In genomic region chr12:71217866-71218522, GRCm38 (mm10) we compare ENCODE assay signal across 10 mouse cellular contexts.
A peak's percentile ranks its signal among the peaks of the same experiment; 100 is the strongest.
DNase-seq lines count a peak whose midpoint lies in the region; ATAC-seq and TF ChIP-seq lines count a peak whose summit lies in the region.
"Had no signal": no experiment of that assay in that cellular context is flagged by ENCODE, and none has a peak within 500 bp of the region (broad histone marks: within the 10 kb centered on the region; RNA-seq: fewer than 3 reads in every experiment).

No protein-coding gene starts in this region.

- no peak overlapping the region for H3K27ac ChIP-seq in kidney, embryonic 15.5 days
- H3K27ac ChIP-seq: embryonic facial prominence, embryonic 15.5 days had no signal

- H3K4me3 ChIP-seq in kidney, embryonic 15.5 days (replicated peaks) = no peak overlapping the region
- H3K4me3 ChIP-seq: embryonic facial prominence, embryonic 15.5 days had no signal

- ATAC-seq in kidney, embryonic 15.5 days (replicated peaks; ENCODE audit: low FRiP score) = peak; percentile 66
- ATAC-seq in Patski = peak; percentile 47
- no peak; the same call in 1 of the 2 replicates for ATAC-seq in erythroblast, adult 5-6 weeks (replicated peaks; ENCODE audit: low FRiP score, poor library complexity, severe bottlenecking)
- ATAC-seq in CD4-positive, CD25-positive, alpha-beta regulatory T cell, adult 4 months = no peak

- H3K9me3 ChIP-seq in kidney, embryonic 15.5 days (replicated peaks) = no peaks in the 10 kb centered on the region
- H3K9me3 ChIP-seq: embryonic facial prominence, embryonic 15.5 days; G1E had no signal

- in situ Hi-C loops in Patski (cut with MboI; ENCODE audit: low pct_unique_long_range_greater_than_20kb) = no loop called here

- H3K36me3 ChIP-seq in kidney, embryonic 15.5 days = peaks cover 41% of the 10 kb centered on the region

- POLR2A ChIA-PET in Patski (lab: Charles Lee) = interaction anchor here (1.9 kb wide), 1 partner anchor 16 kb away, joined by 4 read pairs; no protein-coding TSS in a partner anchor

- no peak overlapping the region for H3K4me2 ChIP-seq in kidney, embryonic 15.5 days
- H3K4me2 ChIP-seq: embryonic facial prominence, embryonic 15.5 days had no signal

- H3K9ac ChIP-seq in kidney, embryonic 15.5 days = no peak overlapping the region
- H3K9ac ChIP-seq: embryonic facial prominence, embryonic 15.5 days had no signal

- H3K4me1 ChIP-seq in kidney, embryonic 15.5 days = no peaks in the 10 kb centered on the region

- CTCF ChIA-PET in Patski (lab: Charles Lee) = interaction anchor here (1.6 kb wide), 1 partner anchor 18 kb away, joined by 3 read pairs; no protein-coding TSS in a partner anchor

- no peak for DNase-seq in kidney, adult 18-20 months
- DNase-seq in Patski (ENCODE audit: low read depth, low spot score) = no peak
- DNase-seq in cerebellum, postnatal 10 days = peak; percentile 63 to 68
- DNase-seq in heart, postnatal 4 days = peak; percentile 63
- peak; percentile 17 for DNase-seq in retina, postnatal 7 days (ENCODE audit: low read depth, low spot score)

- WGBS in kidney, embryonic 15.5 days = 66% methylated on average over 6 of the region's 6 CpGs

- TF ChIP-seq CTCF in Patski (IDR thresholded peaks at IDR 0.05) = no peak

- no peaks in the 10 kb centered on the region for H3K27me3 ChIP-seq in kidney, embryonic 15.5 days
- no peaks in the 10 kb centered on the region for H3K27me3 ChIP-seq in Patski
- H3K27me3 ChIP-seq: embryonic facial prominence, embryonic 15.5 days had no signal

Comparison
In these comparisons a context has a peak if more than half of its experiments do, and no peak if none do; other contexts are left out.
1. ATAC-seq: peak in kidney, embryonic 15.5 days (single experiment) and Patski (single experiment); none in erythroblast, adult 5-6 weeks (single experiment) and CD4-positive, CD25-positive, alpha-beta regulatory T cell, adult 4 months (single experiment).
2. DNase-seq: peak in cerebellum, postnatal 10 days (2 of 2), heart, postnatal 4 days (single experiment) and retina, postnatal 7 days (single experiment); none in kidney, adult 18-20 months (single experiment) and Patski (single experiment).